Mouse (Mus musculus) gastrocnemius, adult 2 months (tissue): Measurements from ENCODE around the gene Map3k20. TPM values are rescaled to one million over a fixed set of nuclear protein-coding genes. Genes with fewer than 3 reads are reported as not detected.

Experiments used
- DNase-seq: peaks from one replicate; pipeline ENCODE4 v3.0.0; 2022
- H3K27ac ChIP-seq: fragments of 200-600 bp; 2 replicates; pipeline ENCODE4 v1.8.1; 2022; ENCODE audit warnings: mild to moderate bottlenecking
- H3K4me3 ChIP-seq: fragments of 200-600 bp; 2 replicates; pipeline ENCODE4 v1.8.1; 2022; ENCODE audit warnings: mild to moderate bottlenecking, moderate library complexity
- CTCF ChIP-seq: fragments of 200-600 bp; IDR thresholded peaks from 2 replicates; pipeline ENCODE4 v1.8.1; 2022; ENCODE audit warnings: antibody characterized with exemption, mild to moderate bottlenecking, moderate library complexity
- intact Hi-C: fragments of 180-260 bp; cut with DNase I; formaldehyde crosslinking; loops from one replicate; pipeline ENCODE4 v1.15.1; 2025
- total RNA-seq, 2 experiments: library from RNA; stranded (reverse); gene quantifications; 2 replicates each; pipeline ENCODE4 v1.2.3; 2021

Gene Map3k20
- total RNA-seq, 2 experiments from 2014 or later: 338 to 407 TPM

DNA sequence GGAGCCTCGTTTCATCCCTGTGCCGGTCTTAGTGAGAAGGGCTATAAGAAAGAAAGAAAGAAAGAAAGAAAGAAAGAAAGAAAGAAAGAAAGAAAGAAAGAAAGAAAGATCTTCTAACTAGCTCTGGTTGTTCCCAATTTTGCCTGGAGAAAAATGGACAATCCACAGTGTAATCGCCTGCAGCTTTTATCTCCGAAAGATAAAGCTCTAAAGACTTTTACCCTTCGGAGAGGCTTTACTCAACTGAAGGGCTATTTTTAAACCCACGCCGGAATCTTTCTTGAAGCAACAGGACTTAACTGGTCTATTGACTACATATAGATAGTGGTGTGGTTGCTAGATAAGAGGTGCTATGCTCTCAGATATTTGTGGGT is 190.0 kb downstream of the Map3k20 start:
- Histone ChIP-seq H3K27ac (no peak overlapping the region; the same call in 1 of the 2 replicates), H3K4me3 (peak overlapping the region; percentile 78)
- no peak for DNase-seq
- TF ChIP-seq CTCF: no peak
- intact Hi-C loops: no loop called here

DNA sequence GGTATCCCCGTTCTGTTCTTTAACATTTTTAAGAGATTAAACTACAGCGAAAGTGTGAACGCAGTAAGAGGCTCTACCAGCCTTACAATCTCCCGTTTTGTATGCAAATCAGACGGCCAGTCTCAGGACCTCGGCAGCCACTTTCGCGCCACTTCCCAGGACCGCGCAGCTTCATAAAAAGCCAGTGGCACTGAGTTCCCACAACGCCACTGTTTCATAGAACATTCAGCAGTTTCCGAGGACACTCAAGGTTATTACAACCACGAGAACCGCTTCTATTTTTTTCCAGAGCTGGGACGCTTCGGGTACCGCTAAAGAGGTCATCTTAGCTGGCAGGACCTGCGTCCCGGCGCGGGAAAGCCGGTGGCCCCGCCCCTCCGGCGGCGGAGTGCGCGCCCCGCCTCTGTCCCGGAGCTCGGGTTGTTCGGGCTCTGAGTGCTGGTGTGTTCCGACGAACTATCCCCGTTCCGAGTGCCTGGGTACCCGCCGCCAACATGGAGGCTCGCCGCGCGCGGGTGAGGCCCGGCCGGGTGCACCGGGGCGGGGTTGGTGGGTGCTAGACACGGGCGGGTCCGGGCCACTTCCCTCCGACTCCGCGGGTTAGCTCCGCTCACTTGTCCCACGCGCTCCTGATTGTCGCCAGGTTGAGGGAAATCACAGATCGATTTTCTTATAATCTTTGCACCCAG is 190.5 kb downstream of the Map3k20 start, which contains the start of gene Cdca7:
TSS of gene Cdca7 (plus strand) at position 363 of the 689 bp plus-strand sequence.
- intact Hi-C loops: no loop called here
- no peak for TF ChIP-seq CTCF
- peak; percentile 82 for DNase-seq

DNA sequence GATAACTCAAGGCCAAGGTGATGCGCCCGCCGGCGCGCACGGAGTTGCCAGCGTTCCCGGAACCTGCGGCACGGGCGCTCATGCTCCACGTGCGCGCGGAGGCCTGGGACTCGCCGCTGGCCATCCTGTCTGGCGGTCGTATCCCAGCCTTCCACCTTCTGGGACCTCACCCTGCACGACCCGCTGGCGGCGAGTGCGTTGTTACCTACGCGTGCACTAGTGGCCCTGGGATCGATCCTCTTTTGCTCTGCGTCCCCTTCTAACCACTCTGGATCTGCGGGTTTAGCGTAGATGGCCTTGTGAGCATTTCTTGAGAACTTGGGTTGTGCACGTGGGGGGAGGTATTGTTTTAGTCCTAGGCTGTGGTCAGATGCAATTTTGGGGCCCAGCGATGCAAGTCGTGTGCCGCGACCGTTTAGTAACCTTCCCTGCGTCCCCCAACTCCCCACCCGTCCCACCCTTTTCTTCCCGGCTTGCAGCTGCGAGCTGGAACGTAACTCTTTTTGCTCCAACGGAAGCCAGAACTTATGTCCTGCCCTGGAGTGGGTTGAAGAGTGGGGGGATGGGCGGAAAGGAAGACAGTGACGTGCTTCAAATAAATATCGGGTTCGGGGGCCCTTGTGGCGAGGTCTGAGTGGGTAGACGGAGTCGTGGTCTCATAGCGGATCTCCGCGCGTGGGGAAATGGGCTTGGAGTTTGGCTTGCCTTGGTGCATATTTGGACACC is 191.2 kb downstream of the Map3k20 start:
- H3K27ac ChIP-seq: peak overlapping the region; percentile 77
- no peak for TF ChIP-seq CTCF
- peak; percentile 51 for DNase-seq
- peak overlapping the region; percentile 78 for H3K4me3 ChIP-seq
- intact Hi-C loops: no loop called here

More for the DNA sequence above, 190.5 kb downstream of the Map3k20 start, which contains the start of gene Cdca7:
- Histone ChIP-seq H3K27ac (peak within 1 kb of the TSS; percentile 77), H3K4me3 (peak within 1 kb of the TSS; percentile 78)

DNA sequence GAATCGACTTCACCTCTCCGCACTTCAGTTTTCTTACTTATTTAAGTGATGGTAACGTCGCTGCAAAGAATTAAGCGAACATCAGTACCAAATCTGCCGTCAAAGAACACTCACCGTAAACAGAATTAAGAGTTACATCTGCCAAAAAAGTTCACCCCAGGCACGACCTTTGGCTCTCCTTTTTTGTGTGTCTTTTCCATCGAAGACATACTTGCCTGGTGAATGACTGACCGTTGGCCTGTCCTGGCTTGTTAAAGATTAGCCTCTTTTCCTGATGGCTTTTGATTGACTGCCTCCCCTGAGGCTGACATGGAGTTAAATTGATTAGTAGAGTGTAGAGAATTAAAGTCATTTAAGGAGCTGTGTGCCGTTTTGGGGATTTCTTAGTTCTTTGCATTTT is 191.8 kb downstream of the Map3k20 start:
- intact Hi-C loops: no loop called here
- peak overlapping the region; percentile 78 for H3K4me3 ChIP-seq
- no peak for DNase-seq
- TF ChIP-seq CTCF: no peak
- no peak overlapping the region for H3K27ac ChIP-seq

DNA sequence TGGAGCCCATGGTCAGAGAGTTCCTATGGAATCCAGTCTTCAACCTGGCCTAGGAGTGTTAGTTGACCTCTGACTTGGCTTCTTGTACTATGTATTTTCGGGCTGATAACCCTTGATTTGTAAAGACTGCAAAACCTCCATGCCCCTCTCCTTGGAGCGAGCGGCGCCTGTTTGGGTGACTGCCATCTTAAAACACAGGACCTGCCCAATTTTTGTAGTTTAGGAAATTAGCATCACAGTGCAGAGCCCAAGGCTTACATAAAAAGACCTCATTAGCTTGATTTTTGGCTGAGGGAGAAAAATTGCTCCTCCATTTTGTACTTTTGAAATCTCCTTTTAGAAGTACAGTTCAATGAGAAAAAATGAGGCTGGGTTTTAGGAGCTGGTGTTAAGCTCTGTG is 192.7 kb downstream of the Map3k20 start:
- H3K27ac ChIP-seq: no peak overlapping the region
- intact Hi-C loops: no loop called here
- H3K4me3 ChIP-seq: no peak overlapping the region
- no peak for DNase-seq
- TF ChIP-seq CTCF: no peak

DNA sequence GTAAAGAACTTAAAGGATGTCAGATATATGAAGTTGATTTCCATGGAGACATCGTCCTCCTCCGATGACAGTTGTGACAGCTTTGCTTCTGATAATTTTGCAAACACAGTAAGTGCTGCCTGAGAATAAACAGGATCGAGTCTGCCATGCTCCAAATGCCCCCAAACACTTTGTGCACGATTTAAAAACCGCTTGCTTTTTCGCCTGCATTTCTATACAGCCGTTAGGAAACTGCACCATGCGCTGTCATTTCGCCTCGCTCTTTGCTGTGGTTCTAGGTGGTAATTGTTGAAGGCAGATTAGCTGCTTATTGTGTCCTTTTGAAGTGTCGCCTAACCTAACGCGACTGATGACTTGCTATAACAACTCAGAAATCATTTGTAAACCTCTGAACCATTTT is 193.5 kb downstream of the Map3k20 start:
- intact Hi-C loops: no loop called here
- TF ChIP-seq CTCF: no peak
- no peak overlapping the region for H3K4me3 ChIP-seq
- no peak overlapping the region for H3K27ac ChIP-seq
- DNase-seq: no peak

DNA sequence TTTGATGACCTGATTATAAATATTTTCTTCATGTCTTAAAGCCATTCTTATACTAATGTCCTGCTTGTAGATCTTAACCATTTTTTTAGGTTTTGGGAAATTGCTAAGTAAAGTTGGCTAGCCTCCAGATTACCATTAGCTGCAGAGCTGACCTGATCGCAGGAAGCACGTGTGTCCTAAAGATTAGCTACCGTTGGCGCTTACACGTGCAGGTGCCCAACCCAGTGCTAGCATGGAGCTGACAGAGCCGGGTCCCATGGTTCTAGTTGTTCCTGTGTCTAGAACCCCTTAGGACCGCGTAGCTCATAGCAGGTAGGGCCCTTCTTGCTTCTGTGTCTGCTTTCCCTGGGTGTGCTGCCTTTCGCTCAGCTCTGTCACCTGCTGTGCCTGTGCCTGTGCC is 194.4 kb downstream of the Map3k20 start:
- TF ChIP-seq CTCF: no peak
- DNase-seq: no peak
- H3K27ac ChIP-seq: no peak overlapping the region
- intact Hi-C loops: no loop called here
- H3K4me3 ChIP-seq: no peak overlapping the region

DNA sequence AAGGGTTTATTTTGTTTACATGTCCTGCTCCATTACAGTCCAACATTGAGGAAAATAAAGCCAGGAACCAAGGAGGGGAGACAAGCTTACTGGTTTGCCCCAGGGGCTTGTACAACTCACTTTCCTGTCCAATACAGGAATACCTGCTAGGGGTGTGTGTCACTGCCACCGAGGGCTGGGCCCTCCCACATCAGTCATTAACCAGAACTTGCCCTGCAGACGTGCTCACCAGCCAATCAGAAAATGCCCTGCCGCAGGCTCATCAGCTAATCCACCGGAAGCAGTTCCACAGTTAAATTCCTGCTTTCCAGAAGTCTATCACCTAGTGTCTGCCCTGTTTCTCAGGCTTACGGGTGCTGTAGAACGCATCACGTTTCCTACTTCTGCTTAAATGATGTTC is 206.2 kb downstream of the Map3k20 start:
- DNase-seq: no peak
- intact Hi-C loops: no loop called here
- no peak overlapping the region for H3K4me3 ChIP-seq
- no peak overlapping the region for H3K27ac ChIP-seq
- TF ChIP-seq CTCF: no peak

Other genes starting within 250 kb of the Map3k20 start
- gene Cdca7, start 190.5 kb downstream of the Map3k20 start, total RNA-seq: under 1 TPM; 0.36 to 0.99 TPM